Mouse (Mus musculus) adrenal gland, postnatal 25 days (tissue): ENCODE measurements around the gene Lipc. TPM values are rescaled to one million over a fixed set of nuclear protein-coding genes. Genes with fewer than 3 reads are reported as not detected.

Source experiments
- DNase-seq: peaks from one replicate; pipeline ENCODE4 v3.0.0; 2021; ENCODE audit warnings: mixed read lengths
- long read RNA-seq: library from polyadenylated mRNA; stranded (forward); transcript quantifications from one replicate; pipeline ENCODE4 v2.0.0, GENCODE M21; 2021
- total RNA-seq: library from RNA; stranded (reverse); gene quantifications from 2 replicates; pipeline ENCODE4 v1.2.3, GENCODE M21; 2021

The Lipc gene
- 2.5 TPM in 1 of 2 replicates, not detected in the other for total RNA-seq
- long read RNA-seq, transcript Lipc-201 (9 exons, 1,920 nt): major isoform, 85 of 124 reads
- long read RNA-seq, partial matches to known transcripts: 28 of 124 reads
- long read RNA-seq, other reads (novel, unspliced or antisense): 11 of 124 reads

DNA sequence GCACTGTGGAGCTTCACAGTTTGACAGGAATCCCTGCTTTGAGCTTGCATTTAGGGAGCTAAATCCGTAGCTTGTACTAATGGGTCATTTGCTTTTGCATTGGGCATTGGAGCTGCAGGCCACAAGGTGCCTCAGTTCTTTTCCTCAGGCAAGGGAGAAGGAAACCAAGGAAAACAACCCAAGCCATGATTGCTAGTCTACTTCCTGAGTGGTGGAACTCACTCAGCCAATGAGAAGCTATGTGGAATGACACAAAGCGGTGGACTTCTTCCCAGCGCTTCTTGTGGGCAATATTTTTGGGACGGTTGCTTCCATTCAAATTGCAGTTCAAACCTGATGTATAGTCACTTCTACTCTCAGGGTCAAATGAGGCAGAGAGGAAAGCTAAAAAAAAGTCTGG lies at the start of gene Lipc:
Lipc (minus strand) TSS at position 101 of the 400 bp plus-strand sequence.
- no peak for DNase-seq

GRCm38 (mm10) chr9:70999161-70999560 lies 47.1 kb upstream of the Lipc start:
- DNase-seq: no peak

DNA sequence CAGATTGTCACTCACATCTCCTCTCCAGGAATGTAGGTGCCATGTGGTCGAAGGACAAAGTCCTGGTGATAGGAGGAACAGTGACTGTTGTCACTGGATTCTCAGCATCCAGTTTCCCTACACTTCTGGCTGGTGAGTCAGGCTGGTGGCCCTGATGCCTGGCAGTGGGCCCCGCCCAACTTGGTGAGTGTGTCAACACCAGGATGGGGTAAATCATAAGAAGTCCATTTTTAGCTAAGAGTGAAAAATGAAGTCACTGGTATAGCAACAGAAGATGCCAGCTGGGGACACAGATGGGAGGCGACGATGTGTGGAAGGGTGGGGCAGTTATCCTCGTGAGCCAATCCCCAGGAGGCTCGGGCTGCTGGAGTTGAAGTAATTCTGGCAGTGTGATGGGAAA lies 46.7 kb upstream of the Lipc start:
- DNase-seq: peak; percentile 68

GRCm38 (mm10) chr9:70993326-70993725 lies 41.3 kb upstream of the Lipc start:
- DNase-seq: no peak

GRCm38 (mm10) chr9:70991401-70991800 lies 39.4 kb upstream of the Lipc start:
- no peak for DNase-seq

DNA sequence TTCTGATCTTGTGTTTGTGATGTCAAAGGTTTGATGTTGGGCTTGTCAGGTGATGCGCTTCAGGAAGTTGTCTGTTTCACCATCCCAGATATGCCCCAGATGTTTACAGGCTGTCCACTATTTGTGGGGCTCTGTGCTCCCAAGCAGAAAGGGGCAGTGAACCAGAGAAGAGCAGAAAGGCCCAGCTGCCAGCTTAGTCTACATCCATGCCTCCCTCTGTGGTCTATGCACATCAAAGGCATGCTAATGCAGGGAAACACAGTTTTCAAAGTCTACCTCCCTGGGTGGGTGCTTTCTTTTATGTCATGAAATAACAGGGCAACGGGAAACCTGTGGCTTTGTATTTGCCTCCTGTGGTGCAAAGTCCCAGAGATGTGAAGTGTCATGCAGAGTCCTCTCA lies 35.2 kb upstream of the Lipc start:
- no peak for DNase-seq

- no peak for DNase-seq
Measured at GRCm38 (mm10) chr9:70982991-70983480, 31.0 kb upstream of the Lipc start.

DNA sequence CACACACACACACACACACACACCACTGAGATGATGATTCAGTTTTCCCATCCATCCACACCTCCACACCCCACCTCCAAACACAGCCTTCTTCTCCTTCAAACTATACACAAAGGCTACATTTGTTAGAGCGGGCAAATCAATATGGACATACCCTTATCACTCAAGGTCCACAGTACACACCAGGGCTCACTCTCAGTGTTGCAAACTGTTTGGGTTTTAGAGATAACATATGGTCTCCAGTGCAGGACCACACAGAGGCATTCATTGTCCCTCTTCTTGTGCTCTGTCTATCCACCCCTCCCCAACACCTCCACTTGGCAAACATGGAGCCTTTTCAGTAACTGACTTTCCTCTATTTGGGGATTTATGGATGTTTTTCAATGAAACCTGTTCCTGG lies 29.7 kb upstream of the Lipc start:
- DNase-seq: no peak

DNA sequence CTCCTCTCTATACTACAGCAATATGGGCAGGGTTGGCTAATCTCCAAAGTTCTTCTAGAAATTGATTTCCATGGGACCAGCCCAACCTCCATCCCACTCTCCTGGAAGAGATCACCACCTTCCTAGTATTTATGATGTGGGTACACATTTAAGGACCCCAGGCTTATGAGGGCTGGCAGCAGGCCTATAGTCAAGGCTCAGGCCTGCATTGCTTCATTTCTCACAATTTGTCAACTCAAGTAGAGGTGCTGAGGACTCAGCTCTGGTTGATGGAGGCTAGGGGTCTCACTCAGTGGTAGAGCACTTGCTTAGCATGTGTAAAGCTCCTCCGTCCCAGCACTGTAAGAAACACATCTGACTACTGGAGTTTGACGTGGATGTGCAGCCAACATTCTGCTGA lies 27.6 kb upstream of the Lipc start:
- no peak for DNase-seq

GRCm38 (mm10) chr9:70979171-70979570 lies 27.1 kb upstream of the Lipc start:
- DNase-seq: no peak

DNA sequence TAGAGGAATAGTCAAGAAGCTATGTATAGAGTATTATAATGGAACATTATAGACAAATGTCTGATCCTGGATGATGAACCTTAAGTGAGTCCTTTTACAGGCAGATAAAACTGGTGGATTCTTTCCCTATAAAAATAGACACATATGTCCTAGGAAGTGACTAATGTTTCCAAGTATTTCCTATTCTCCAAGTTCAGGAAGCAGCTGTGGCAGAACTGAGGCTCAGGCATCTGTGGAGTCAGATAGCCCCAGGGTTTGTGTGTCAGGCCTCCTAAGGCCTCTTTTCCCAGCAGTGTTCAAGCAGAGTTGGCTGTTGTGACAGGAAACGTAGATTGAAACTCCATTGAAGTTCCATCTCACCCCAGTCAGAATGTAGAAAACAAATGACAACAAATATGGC lies 25.4 kb upstream of the Lipc start:
- DNase-seq: no peak

DNA sequence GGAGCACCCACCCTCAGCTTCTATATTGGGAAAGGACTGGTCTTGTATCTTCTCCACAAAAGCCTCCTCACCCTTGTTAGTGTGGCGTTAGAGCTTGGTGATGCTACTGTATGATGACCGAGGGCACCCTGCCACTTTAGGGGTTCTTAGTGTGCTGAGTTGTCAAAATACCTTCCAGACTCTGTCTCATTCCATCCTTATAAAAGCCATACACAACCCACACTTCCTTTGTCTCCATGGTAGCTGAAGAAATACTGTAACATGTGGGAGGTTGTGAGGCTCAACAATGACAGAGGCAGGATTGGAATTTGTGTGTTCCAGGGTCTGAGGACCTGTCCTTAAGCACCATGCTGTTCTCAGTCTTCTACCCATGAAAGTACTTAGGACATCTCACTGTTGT lies 23.9 kb upstream of the Lipc start:
- no peak for DNase-seq

DNA sequence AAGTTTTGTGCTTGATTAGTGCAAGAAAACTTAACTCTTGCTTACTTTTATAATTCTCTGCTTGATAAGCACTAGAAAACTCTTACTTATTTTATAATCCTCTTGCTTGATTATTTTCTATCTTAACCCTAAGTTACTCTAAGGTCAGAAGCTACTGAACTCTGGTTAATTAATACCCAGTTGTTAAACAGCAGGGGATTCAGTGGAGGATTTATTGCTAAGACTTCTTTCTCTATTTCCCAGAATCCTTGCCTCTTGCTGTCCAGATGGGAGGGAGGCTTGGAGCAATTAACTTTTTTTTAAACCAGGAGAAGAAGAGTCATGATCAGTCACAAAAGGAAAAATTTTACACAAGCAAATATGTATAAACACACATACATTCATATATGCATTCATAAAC lies 21.3 kb upstream of the Lipc start:
- DNase-seq: no peak

- DNase-seq: no peak
Measured at GRCm38 (mm10) chr9:70969244-70969643, 17.2 kb upstream of the Lipc start.

- DNase-seq: no peak
Measured at GRCm38 (mm10) chr9:70965999-70966994, 14.3 kb upstream of the Lipc start.

DNA sequence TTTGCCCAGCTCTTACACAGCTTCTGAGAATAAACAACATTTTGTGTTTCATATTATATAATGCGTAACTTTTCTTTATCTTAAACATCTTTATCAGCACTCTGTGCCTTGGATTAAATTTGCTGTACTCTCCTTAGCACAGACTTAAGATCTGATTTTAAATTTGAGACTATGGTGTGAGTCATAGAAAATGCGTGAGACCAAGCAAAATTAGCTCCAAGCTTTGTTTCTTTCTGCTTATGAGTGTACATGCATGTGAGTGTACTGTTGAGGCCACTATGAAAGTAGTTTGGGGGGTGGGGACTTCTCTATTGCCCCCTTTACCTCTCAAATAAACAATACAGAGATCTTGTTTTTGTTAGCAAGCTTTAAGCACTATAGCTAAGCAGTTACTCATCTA lies 13.4 kb upstream of the Lipc start:
- no peak for DNase-seq

DNA sequence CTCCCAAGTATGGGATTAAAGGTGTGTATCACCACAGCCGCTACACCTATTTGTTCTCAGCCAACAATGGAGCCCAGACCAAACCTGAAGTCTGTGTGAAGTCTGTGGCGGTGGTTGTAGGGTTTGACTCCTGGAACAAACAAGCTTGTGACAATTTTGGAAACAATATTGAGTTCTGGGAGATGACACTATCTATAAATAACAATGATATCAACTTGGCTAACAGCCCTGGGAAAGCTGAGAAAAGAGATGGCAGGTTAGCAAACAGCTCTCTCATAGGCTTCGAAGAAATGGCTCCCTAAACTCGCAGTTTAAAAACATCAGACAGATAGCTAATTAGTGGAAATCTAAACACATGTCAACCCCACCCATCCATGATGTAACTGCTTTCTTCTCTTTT lies 13.0 kb upstream of the Lipc start:
- DNase-seq: no peak

DNA sequence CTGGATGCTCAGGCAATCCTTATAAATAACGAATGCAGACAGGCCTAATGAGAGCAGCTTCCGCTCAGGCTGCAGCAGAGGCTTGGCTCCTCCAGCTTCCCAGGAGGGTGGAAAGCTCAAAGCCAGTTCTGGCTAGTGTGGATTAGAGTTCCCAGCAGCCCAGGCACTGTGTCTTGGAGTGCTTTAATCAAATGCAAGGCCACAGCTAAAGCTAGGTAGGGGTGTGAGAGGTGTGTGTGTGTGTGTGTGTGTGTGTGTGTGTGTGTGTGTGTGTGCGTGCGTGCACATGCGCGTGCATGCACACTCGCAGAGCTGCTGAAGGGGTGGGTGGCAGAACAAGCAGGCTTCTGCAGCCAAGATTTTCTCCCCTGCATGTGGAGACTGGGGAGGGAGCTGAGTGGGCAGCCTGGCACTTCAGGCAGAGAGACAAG lies 11.4 kb upstream of the Lipc start:
- no peak for DNase-seq

GRCm38 (mm10) chr9:70962781-70963455 lies 10.9 kb upstream of the Lipc start:
- DNase-seq: no peak

GRCm38 (mm10) chr9:70960301-70960700 lies 8.3 kb upstream of the Lipc start:
- no peak for DNase-seq

DNA sequence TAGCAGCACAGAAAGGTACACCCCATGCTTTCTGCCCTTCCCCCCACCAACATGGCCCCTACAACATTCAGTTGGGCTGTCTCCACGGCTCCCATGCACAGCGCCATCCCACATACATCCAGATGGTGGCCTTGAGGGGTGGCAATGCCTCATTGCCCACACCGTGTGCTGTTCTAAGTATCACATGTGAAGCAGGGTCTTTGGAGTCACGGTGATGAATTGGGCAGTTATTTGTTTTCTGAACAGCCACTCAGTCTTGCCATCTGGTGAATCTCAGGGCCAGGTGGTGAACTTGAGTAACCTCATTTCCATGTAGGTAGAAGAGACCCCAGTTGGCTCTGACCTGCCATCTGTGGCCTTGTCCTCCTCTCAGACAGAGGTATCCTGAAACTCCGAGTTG lies 7.8 kb upstream of the Lipc start:
- no peak for DNase-seq

GRCm38 (mm10) chr9:70959447-70959846 lies 7.4 kb upstream of the Lipc start:
- no peak for DNase-seq

DNA sequence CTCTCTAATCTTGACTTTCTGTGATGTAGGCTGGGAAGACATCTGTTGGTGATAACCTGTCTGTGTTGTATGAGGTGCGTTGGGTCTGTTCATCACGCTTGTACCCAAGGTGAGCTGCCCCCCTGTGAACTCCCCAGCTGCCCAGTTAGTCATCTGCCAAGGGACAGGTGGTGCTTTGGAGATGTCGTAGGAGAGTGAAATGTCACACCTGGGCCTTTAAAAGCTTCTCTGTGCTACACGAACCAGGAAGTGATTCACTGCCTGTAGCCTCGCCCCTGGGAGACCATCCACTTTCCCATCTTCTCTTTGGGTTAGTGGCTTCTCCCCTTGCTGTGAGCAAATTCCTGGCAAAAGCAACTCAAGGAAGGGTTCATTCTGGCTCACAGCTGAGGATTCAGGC lies 6.4 kb upstream of the Lipc start:
- no peak for DNase-seq
